Mouse (Mus musculus) forebrain, embryonic 11.5 days (tissue): ENCODE measurements at regions not wholly inside any gene's neighbourhood (a gene's known extent, or its start where the extent isn't known, plus 50 kb on each side); places are given as distances from the start of the nearest gene placed in this dataset.

Experiments used
- ATAC-seq: fragments of 200-750 bp; cut with Nextera tagmentation; replicated peaks from 2 replicates; pipeline ENCODE4 v1.8.0; 2017; ENCODE audit warnings: moderate TSS enrichment; ENCODE audit not compliant: low FRiP score
- DNase-seq: peaks from one replicate; pipeline ENCODE4 v3.0.0-alpha.2; 2017; ENCODE audit warnings: low spot score
- H3K27ac ChIP-seq: fragments of 300-500 bp; sonication (generic); 2 replicates; pipeline ENCODE4 v1.5.1; 2014; ENCODE audit warnings: low read depth, low read length
- H3K27me3 ChIP-seq: fragments of 300-500 bp; sonication (generic); 2 replicates; pipeline ENCODE4 v1.6.1; 2014; ENCODE audit warnings: mild to moderate bottlenecking, low read length, mixed read lengths; ENCODE audit not compliant: control insufficient read depth, insufficient read depth
- H3K36me3 ChIP-seq: fragments of 300-500 bp; sonication (generic); 2 replicates; pipeline ENCODE4 v1.6.1; 2014; ENCODE audit warnings: mild to moderate bottlenecking, low read length, moderate library complexity, mixed read lengths; ENCODE audit not compliant: control insufficient read depth, insufficient read depth
- H3K4me1 ChIP-seq: fragments of 300-500 bp; sonication (generic); replicated peaks from 2 replicates; pipeline ENCODE4 v1.6.1; 2014; ENCODE audit warnings: low read length, mixed read lengths; ENCODE audit not compliant: control insufficient read depth, insufficient read depth
- H3K4me2 ChIP-seq: fragments of 300-500 bp; sonication (generic); 2 replicates; pipeline ENCODE4 v1.6.1; 2014; ENCODE audit warnings: low read depth, mild to moderate bottlenecking, low read length, moderate library complexity, mixed read lengths; ENCODE audit not compliant: severe bottlenecking
- H3K4me3 ChIP-seq: fragments of 300-500 bp; sonication (generic); 2 replicates; pipeline ENCODE4 v1.5.1; 2014; ENCODE audit warnings: low read depth, low read length
- H3K9ac ChIP-seq: fragments of 300-500 bp; sonication (generic); 2 replicates; pipeline ENCODE4 v1.6.1; 2014; ENCODE audit warnings: low read length
- H3K9me3 ChIP-seq: fragments of 300-500 bp; sonication (generic); 2 replicates; pipeline ENCODE4 v1.6.1; 2016; ENCODE audit warnings: low read length, mixed read lengths; ENCODE audit not compliant: control insufficient read depth
- WGBS: fragments of 180-500 bp; shearing (Covaris S2); extraction: QIAGEN DNeasy Blood & Tissue Kit; methylation state at CpG from one replicate; pipeline ENCODE4 v1.1.7; 2014; 5-methylcytosine and 5-hydroxymethylcytosine counted together

GRCm38 (mm10) chr13:97421831-97422230 lies 180.9 kb downstream of the Enc1 start:
- H3K27me3 ChIP-seq: no peaks in the 10 kb centered on the region
- H3K9me3 ChIP-seq: no peaks in the 10 kb centered on the region
- no peaks in the 10 kb centered on the region for H3K36me3 ChIP-seq
- H3K4me3 ChIP-seq: no peak overlapping the region
- 0 out of 2 replicates have a peak, but pooled peaks cover 2% of the 10 kb centered on the region for H3K4me1 ChIP-seq
- ATAC-seq: no peak
- no peak for DNase-seq
- no peak overlapping the region for H3K4me2 ChIP-seq
- no peak overlapping the region for H3K9ac ChIP-seq
- H3K27ac ChIP-seq: no peak overlapping the region
- 74% methylated on average over 3 of the region's 3 CpGs for WGBS

- no peaks in the 10 kb centered on the region for H3K9me3 ChIP-seq
- DNase-seq (no peak), ATAC-seq (no peak)
- WGBS: 79% methylated on average over 3 of the region's 3 CpGs
- no peak overlapping the region for H3K9ac ChIP-seq
- no peaks in the 10 kb centered on the region for H3K36me3 ChIP-seq
- no peak overlapping the region for H3K27ac ChIP-seq
- H3K4me3 ChIP-seq: no peak overlapping the region
- no peak overlapping the region for H3K4me2 ChIP-seq
- H3K27me3 ChIP-seq: no peaks in the 10 kb centered on the region
- 0 out of 2 replicates have a peak, but pooled peaks cover 2% of the 10 kb centered on the region for H3K4me1 ChIP-seq
Measured at GRCm38 (mm10) chr13:97420773-97421172, 179.9 kb downstream of the Enc1 start.

GRCm38 (mm10) chr13:97419100-97419499 lies 178.2 kb downstream of the Enc1 start:
- ATAC-seq: no peak
- no peak overlapping the region for H3K4me3 ChIP-seq
- H3K4me1 ChIP-seq: 0 out of 2 replicates have a peak, but pooled peaks cover 2% of the 10 kb centered on the region
- no peaks in the 10 kb centered on the region for H3K9me3 ChIP-seq
- WGBS: 88% methylated on average over 3 of the region's 3 CpGs
- H3K36me3 ChIP-seq: no peaks in the 10 kb centered on the region
- no peak overlapping the region for H3K9ac ChIP-seq
- no peak overlapping the region for H3K27ac ChIP-seq
- DNase-seq: no peak
- no peak overlapping the region for H3K4me2 ChIP-seq
- no peaks in the 10 kb centered on the region for H3K27me3 ChIP-seq

GRCm38 (mm10) chr13:97418681-97419080 lies 177.8 kb downstream of the Enc1 start:
- H3K4me1 ChIP-seq: no peaks in the 10 kb centered on the region
- H3K4me2 ChIP-seq: no peak overlapping the region
- no peak overlapping the region for H3K27ac ChIP-seq
- no peak overlapping the region for H3K4me3 ChIP-seq
- no peaks in the 10 kb centered on the region for H3K27me3 ChIP-seq
- DNase-seq (no peak), ATAC-seq (no peak)
- no peaks in the 10 kb centered on the region for H3K9me3 ChIP-seq
- no peak overlapping the region for H3K9ac ChIP-seq
- 91% methylated on average over 8 of the region's 8 CpGs for WGBS
- no peaks in the 10 kb centered on the region for H3K36me3 ChIP-seq

- ATAC-seq (no peak), DNase-seq (no peak)
- Histone ChIP-seq H3K27me3 (no peaks in the 10 kb centered on the region), H3K9me3 (no peaks in the 10 kb centered on the region), H3K36me3 (no peaks in the 10 kb centered on the region), H3K4me3 (no peak overlapping the region), H3K27ac (no peak overlapping the region), H3K9ac (no peak overlapping the region), H3K4me2 (no peak overlapping the region), H3K4me1 (no peaks in the 10 kb centered on the region)
- 81% methylated on average over 6 of the region's 6 CpGs for WGBS
Measured at GRCm38 (mm10) chr13:97418081-97418480, 177.2 kb downstream of the Enc1 start.

- WGBS: 81% methylated on average over 10 of the region's 10 CpGs
- DNase-seq (no peak), ATAC-seq (no peak)
- Histone ChIP-seq H3K27ac (no peak overlapping the region), H3K4me2 (no peak overlapping the region), H3K27me3 (no peaks in the 10 kb centered on the region), H3K4me3 (no peak overlapping the region), H3K4me1 (no peaks in the 10 kb centered on the region), H3K36me3 (no peaks in the 10 kb centered on the region), H3K9me3 (no peaks in the 10 kb centered on the region), H3K9ac (no peak overlapping the region)
Measured at GRCm38 (mm10) chr13:97415927-97416709, 175.2 kb downstream of the Enc1 start.

- no peak for DNase-seq
- H3K4me1 ChIP-seq: no peaks in the 10 kb centered on the region
- H3K9me3 ChIP-seq: no peaks in the 10 kb centered on the region
- no peak for ATAC-seq
- H3K27me3 ChIP-seq: no peaks in the 10 kb centered on the region
- H3K9ac ChIP-seq: no peak overlapping the region
- no peaks in the 10 kb centered on the region for H3K36me3 ChIP-seq
- H3K4me3 ChIP-seq: no peak overlapping the region
- H3K27ac ChIP-seq: no peak overlapping the region
- H3K4me2 ChIP-seq: no peak overlapping the region
- 89% methylated on average over 2 of the region's 2 CpGs for WGBS
Measured at GRCm38 (mm10) chr13:97415381-97415780, 174.5 kb downstream of the Enc1 start.

- H3K36me3 ChIP-seq: no peaks in the 10 kb centered on the region
- 86% methylated on average over 4 of the region's 4 CpGs for WGBS
- H3K4me2 ChIP-seq: no peak overlapping the region
- no peaks in the 10 kb centered on the region for H3K9me3 ChIP-seq
- no peaks in the 10 kb centered on the region for H3K27me3 ChIP-seq
- 0 out of 2 replicates have a peak, but pooled peaks cover 7% of the 10 kb centered on the region for H3K4me1 ChIP-seq
- no peak overlapping the region for H3K4me3 ChIP-seq
- ATAC-seq (no peak), DNase-seq (no peak)
- no peak overlapping the region for H3K27ac ChIP-seq
- H3K9ac ChIP-seq: no peak overlapping the region
Measured at GRCm38 (mm10) chr13:97412151-97412550, 171.2 kb downstream of the Enc1 start.
